Mouse (Mus musculus) CD8-positive naive resting alpha-beta T cell, adult 2 months (primary cell): ENCODE data around the gene Mecom.

ENCODE experiments used
- DNase-seq, 2 experiments: peaks; one replicate each; pipeline ENCODE4 v3.0.0; 2022; ENCODE audit warnings: low read depth in 2 of 2, low spot score in 2 of 2

Gene Mecom

GRCm38 (mm10) chr3:30486422-30486821, 61.4 kb downstream of the Mecom start:
- no peak for DNase-seq

- DNase-seq: no peak
These were observed 64.7 kb downstream of the Mecom start for GRCm38 (mm10) chr3:30483006-30483684.

- no peak for DNase-seq
These were observed 66.1 kb downstream of the Mecom start for GRCm38 (mm10) chr3:30481682-30482081.

GRCm38 (mm10) chr3:30480551-30480950, 67.3 kb downstream of the Mecom start:
- no peak for DNase-seq

GRCm38 (mm10) chr3:30478252-30478651, 69.6 kb downstream of the Mecom start:
- DNase-seq: no peak

GRCm38 (mm10) chr3:30477008-30477407, 70.8 kb downstream of the Mecom start:
- DNase-seq: no peak

- no peak for DNase-seq
These were observed 72.2 kb downstream of the Mecom start for GRCm38 (mm10) chr3:30475591-30475990.

- DNase-seq: no peak
These were observed 79.6 kb downstream of the Mecom start for GRCm38 (mm10) chr3:30468068-30468835.

- no peak for DNase-seq
These were observed 81.7 kb downstream of the Mecom start for GRCm38 (mm10) chr3:30466031-30466650.

- DNase-seq: no peak
These were observed 83.3 kb downstream of the Mecom start for GRCm38 (mm10) chr3:30464497-30464896.

- no peak for DNase-seq
These were observed 86.0 kb downstream of the Mecom start for GRCm38 (mm10) chr3:30461831-30462230.

GRCm38 (mm10) chr3:30460890-30461578, 86.8 kb downstream of the Mecom start:
- DNase-seq: no peak

GRCm38 (mm10) chr3:30459626-30460025, 88.2 kb downstream of the Mecom start:
- DNase-seq: no peak

GRCm38 (mm10) chr3:30457975-30458678, 89.7 kb downstream of the Mecom start:
- DNase-seq: no peak

- no peak for DNase-seq
These were observed 91.9 kb downstream of the Mecom start for GRCm38 (mm10) chr3:30455902-30456301.

- no peak for DNase-seq
These were observed 94.0 kb downstream of the Mecom start for GRCm38 (mm10) chr3:30453546-30454455.

GRCm38 (mm10) chr3:30453046-30453445, 94.8 kb downstream of the Mecom start:
- no peak for DNase-seq

- DNase-seq: no peak
These were observed 95.3 kb downstream of the Mecom start for GRCm38 (mm10) chr3:30452511-30452910.

- no peak for DNase-seq
These were observed 97.4 kb downstream of the Mecom start for GRCm38 (mm10) chr3:30450206-30450965.
